Mouse (Mus musculus) adipocyte (in vitro differentiated cells): ENCODE measurements at regions not wholly inside any gene's neighbourhood (a gene's known extent, or its start where the extent isn't known, plus 50 kb on each side); places are given as distances from the start of the nearest gene placed in this dataset.

Source experiments
- DNase-seq: peaks from one replicate; pipeline ENCODE4 v3.0.0-alpha.2; 2016; ENCODE audit warnings: low spot score

DNA sequence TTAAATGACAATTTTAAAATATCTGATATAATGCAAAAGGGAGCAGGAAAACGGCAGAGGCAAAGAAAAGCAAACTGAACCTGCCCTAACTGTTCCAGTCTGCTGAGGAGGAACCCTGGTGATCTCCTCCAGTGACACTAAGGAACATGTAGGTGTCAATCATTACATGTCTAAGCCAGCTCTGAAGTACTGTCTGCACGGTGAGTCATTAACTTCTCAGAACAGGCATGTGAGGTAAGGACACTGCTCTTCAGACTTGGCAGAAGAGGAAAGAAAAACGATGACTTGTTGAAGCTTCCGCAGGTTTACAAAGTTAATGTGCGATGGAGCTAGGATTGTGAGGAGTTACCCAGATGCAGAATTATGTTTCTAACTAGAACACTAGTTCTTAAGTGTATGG is 199.1 kb downstream of the Nuf2 start:
- DNase-seq = no peak

DNA sequence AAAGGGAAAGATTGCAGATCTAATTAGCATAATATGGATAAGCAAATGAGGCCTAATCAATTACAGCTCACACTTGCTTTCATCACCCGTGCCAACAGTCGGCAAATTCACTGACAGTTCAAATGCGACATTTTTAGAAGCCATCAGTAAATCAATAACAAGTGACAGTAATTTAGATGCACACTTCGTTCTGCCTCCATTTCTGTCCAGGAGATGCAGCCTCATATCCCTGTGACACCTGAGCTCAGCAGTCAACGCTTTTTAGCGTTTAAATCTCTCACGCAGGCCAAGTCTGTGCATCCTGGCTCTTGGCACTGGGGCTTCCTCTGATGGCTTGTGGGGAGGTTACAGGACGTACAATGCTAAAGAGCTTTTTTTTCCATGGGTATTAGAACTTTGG is 218.0 kb downstream of the Nuf2 start:
- DNase-seq = no peak

DNA sequence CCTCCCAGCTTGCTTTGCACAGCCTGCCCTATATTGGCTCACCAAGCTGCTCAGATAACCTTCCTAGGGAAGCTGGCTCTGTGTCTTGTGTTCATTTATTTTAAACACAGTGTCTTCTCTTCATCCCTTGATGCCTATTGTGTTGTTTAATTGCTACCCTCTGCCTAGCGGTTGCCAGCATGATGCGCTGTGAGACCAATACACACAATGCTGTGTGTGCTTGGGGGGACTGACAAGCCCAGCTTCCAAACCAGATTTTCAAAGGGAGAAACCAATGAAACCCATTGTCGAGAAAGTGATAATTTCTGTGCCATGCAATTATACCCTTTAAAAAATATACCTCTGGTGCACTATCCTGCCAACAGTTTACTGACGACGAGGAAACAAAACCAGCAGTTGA is 247.8 kb downstream of the Nuf2 start:
- no peak for DNase-seq

DNA sequence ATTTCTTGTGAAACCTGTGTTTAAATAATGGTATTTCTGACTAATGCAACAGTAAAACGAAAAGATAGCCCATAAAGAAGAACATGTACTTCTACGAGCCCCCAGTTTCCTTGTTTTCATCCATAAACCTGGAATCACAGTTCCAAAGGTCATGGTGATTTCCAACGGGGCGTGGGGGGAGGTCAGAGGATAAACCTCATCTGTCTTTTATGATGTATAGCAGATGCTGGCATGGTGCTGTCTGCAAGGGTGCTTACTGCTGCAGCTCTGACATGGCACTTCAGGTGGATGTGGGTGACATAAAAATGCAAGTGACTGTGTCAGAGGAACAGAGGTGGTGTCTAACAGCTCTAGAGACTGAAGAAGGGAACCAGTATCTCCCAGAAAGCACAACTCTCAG is 260.5 kb downstream of the Nuf2 start:
- no peak for DNase-seq

DNA sequence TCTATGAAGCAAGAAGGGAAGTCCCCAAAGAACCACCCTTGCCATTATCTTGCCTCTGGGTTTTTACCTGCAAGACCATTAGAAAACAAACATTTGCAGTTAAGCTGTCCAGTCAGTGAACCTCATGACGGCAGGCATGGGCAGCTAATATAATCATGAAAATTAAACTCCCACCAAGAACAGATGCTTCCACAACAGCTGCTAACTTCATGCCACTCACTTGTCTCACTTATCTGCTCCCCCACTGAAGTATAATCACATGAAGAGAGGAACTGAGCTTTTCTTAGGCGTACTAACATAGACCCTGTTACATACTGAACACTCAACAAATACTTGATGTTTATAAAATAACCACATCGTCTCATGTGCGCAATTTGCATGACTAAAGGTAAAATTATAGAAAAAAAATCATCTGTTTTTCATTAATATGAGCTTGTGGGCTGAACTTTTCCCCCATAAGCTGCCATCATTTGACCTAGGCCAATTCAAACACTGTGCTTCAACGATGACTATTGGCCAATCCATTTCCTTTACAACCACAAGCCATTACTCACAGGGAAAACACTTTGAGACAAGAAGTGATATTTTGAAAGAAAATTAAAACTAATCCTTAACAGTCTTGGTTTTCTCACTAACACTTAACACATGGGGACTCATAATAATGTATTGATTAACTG is 267.1 kb downstream of the Nuf2 start:
- DNase-seq = peak; percentile 12

DNA sequence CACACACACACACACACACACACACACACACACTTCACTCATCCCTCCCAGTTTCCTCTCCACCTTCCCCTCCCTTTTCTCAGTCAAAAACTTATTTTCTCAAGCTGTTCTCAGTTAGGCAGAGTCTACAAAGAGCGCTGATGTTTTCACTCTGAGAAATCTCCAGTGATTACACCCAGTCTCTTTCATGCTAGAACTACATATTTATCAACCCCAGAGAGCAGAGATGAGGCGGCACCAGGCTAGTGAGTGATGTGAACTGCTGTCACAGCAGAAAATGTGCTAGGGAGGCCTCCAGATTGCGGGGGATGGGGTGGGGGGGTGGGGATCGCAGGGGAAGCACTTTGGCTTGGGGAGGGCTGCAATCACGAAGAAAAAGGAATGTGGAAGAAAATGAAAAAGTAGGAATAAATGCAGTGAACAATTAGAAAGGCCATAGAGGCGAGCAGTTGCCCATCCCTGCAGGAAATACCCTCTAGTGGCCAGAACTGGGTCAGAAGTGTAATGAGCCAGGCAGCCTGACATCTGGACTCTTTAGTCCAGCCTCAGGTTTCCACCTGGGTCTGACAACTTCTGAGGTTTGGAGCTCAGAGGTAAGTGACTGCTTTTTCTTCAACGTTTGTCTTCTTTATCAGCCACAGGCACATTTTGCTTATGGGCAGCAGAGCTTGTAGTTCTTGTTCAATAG is 276.9 kb downstream of the Nuf2 start:
- no peak for DNase-seq

DNA sequence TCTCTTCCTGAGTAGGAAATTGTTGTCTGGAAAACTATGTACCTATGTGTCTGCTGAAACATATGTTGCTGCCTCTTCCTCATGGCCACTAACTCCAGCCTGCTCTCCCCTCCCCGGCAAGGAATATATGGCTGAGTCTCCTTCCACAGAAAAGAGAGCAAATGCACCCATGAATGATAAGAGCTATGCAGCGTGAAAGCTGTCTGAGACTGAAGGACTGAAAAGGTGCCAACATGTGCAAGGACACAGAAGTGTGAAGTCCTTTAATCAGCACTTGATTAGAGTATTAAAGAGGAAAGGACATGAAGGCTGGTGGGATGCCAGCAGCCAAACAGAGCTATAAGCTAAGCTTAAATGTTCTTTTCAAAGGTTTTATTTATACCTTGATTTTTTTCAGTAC is 279.1 kb downstream of the Nuf2 start:
- no peak for DNase-seq

DNA sequence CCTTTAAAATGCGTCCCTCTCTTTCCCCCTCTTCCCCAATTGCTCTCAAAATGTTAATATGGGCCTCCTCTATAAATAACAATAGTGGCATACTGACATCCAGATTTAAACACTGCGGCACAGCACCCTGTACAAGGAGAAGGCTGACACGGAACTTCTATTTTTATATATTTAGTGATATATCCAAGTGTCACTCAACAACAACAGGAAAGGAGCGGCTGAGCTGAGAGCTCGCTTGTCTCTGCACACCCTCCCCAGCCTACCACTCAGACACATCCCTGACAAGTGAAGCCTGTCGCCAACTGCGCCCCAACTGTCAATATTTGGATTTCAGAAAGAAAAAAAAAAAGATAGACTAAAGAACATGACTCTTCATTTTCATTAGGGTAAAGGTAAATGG is 282.2 kb downstream of the Nuf2 start:
- no peak for DNase-seq

DNA sequence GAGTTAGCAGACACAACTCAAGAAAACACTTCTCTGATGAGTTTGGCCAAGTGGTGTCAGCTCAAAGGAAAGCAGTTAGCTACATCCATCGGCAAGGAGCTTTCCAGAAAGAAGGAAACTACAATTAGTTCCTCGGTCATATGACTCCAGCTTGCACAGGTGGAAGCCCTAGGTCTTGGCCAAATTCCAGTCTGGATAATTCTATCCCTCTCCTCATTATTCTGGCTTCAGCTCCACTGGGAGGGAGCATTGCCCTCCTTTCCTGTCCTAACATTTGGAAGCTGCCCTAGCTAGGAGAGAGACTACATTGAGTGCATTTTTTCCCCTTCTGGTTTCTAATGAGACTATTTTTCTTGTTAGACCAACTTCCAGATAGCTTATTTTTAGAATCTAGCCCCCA is 290.9 kb downstream of the Nuf2 start:
- no peak for DNase-seq

DNA sequence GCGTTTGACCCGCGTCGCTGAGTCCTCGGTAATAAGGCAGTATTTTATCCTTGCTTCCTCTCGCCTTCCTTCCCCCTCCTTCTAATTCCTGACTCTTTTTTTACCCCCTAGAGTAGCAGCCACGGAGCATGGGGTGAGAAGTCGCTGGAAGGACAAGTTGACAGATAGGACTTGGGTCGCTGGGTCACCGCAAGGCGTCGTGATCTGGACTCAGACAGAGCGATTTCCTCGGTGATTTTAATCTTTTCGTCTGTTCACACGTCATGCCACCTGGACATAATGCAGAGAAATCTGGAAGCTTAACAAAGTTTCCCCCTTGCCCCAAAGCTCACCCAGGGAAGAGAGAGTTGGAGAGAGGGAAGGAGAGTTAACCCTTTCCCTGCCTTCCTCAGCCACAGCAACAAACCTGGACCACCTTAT is 292.6 kb downstream of the Nuf2 start:
- DNase-seq = no peak

DNA sequence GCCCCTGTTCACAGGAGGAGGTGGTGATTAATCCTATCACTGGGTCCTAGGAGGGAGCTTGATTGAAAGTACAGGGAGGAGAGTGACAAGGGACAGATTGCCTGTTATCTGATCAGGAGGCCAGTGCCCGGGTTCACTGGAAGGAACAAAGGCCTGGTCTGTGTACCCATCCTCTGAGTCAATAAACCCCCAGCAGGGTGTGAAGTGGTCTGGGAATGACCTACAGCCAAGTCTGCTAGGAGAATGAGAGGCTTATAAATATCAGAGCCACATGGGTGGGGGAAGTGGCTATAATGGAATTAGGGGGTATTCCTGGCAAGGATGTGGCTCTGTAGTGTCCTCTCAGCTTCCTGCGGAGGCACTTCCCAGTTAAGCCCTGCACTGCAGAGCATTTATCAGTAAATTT is 296.0 kb downstream of the Nuf2 start:
- DNase-seq = no peak

DNA sequence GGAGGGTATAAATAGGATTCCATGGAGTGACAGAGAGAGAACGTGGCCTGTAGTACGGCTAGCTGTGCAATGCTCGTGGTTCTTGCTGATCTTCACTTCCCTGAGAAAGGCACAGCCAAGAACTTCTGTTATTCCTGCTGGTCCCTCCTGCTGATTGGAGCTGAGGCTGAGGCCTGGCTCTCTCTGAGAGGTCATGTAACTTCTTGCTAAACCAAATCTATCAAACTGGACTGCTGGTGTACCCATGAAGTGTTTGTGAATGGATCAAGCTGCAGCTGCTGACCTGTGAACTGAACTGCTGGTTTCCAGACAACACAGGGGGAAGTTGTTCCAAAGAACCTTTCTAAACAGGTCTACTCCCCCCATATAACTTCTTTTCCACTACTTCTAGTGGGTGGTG is 297.9 kb downstream of the Nuf2 start:
- DNase-seq = no peak

DNA sequence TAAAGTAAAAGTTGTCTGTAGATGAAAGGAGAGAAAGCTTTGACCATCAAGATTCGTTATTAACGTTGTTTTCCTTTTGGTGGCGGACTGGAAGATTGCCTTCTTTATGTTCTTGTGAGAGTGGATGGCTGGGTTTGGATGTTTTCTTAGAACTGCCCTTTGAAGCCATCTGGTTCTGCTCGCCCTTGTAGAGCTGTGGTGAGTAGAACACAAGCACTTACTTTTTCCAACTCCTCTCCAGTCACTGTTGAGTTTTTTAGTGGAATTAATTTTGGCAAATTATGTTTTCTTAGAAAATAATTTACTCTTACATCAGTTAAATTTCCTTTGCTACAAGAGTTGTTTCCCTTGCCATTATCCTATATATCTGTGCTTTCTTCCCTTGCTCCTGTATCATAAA is 301.2 kb downstream of the Nuf2 start:
- DNase-seq = no peak

DNA sequence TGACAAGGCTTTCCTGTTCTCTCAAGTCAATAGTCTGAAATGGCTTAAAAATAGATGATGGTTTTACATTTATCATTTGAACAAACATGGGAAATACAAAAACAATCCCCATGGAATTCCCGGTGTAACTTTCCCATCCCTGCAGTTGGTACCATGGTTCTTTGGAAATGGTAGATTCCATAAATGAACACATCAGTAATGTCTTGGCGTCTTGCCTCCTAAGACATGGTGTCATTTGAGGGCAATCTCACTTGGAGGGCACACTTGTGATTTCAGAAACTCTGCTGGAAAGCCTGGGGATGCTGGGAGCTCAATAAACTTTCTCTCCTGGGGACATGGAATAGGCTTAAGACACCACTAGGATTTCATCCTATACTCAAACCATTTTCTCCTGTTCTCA is 306.8 kb downstream of the Nuf2 start:
- DNase-seq = no peak

DNA sequence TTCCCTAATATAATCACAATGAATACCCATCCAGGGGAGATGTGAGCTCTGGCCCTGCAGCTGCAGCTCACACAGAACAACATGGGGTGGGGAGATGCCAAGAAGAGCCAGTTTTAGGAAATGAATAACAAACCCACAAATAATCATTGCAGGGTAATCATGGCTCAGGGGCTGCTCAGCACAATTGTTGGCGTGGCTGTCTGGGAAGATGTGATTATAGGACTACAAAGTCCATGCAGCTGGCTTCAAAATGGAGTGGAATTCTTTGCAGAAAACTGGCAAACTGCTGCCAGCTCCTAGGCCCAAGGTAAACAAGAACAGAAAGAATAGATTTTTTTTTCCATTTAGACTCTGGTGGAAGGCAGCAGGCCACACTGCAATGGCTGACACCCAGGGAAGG is 343.6 kb downstream of the Nuf2 start:
- no peak for DNase-seq

DNA sequence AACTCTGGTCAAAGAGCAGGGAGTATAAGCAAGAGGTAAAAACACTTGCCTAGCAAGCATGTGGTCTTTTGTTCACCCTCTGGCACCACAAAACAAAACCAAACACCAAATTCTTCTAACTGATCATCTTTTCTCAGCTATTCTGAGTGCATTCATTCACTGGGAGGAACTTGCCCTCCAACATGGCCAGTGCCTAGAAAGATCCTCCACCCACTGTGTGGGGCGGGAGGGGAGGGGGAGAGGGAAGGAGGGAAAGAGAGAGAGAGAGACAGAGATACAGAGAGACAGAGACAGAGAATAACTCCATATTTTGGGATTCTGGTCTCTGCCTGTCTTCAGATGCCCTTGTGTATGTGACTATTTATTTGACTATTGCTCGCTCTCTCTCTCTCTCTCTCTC is 360.9 kb downstream of the Nuf2 start:
- DNase-seq = no peak

DNA sequence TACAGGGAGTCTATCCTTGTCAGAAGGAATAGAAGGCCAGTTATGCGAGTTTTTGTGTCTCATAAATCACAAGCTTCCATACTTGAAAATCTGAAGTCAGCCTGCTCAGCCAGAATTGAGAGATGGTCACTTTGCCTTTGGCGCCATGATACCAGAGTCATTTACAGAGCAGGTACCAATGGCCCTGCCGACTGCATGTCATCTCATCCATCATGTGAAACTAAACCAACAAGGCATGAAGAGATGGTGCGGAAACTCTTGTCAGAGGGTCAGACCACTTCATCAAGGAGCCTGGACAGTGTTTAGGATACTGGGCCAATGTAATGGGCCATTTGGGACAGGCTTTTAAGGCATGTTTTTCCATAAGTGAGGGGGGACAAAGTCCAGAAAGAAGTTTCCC is 363.2 kb downstream of the Nuf2 start:
- no peak for DNase-seq

DNA sequence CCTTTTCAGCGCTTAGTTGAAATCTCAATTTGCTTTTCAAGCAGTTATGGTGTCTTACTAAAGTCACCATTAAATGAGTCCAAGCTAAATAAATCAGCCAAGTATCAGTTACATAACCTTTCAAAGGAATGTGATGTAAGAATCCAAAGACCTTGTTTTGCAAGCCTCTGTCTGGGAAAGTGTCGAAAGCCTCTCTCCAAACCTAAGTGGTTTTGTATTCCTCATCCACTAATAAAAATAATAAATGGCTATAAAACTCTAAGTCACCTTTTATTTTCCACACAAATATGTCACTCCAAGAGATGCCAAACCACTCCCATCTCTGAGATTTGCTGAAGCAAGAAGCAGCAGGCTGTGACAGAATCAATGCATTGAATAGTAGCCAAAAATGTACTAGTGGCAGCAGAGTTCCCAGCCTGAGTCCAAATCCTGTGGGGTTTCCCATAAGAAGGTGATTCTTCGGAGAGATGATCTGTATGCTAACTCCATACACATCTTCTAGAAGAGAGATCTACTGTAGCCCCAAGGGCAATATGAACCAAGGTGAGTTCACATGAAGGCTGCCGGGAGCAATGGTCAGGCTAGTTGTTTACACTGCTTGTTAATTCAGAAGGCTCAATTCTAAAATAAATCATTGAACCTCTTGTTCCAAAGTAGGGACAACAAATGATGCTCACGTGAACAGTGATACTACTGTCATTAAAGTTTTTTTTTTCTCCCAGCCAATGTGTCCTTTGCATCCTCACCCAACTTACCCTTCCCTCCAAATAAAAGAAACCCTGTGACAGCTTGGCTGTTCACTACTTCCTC is 365.0 kb downstream of the Nuf2 start:
- peak; percentile 76 for DNase-seq

DNA sequence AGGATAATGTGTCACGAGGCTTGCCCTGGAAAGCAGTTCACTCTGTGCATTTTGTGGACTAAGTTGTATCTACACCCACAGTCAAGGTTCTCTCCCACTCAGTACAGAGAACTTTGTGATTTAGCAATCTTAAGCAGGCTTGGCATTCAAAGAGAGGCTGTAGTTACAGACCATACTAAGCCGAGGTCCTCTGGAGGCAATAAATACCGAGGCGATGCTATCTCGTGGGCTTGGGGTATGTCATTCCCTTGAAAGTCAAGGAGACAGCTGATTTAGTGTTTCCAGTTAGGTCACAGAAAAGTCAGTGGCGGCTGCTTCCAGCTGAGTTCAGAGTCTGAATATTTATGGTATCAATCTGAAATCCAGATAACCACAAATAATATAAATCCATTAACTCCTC is 370.4 kb downstream of the Nuf2 start:
- no peak for DNase-seq

DNA sequence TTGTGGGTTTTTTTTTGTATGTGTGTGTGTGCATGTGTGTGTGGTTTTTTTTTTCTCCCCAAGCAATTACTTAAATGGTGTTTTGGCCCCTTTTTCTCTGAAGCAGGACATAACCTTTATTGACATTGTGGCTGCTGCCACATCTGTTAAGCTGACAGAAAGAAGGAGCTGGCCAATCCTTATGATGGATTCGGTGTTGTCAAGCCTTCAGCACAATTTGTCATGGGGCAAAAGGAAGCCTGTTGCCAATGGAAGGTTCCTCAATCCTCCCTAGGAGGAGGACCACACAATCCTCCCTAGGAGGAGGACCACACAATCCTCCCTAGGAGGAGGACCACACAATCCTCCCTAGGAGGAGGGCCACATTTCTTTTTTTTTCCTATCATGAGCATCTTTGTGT is 371.0 kb downstream of the Nuf2 start:
- DNase-seq = no peak

DNA sequence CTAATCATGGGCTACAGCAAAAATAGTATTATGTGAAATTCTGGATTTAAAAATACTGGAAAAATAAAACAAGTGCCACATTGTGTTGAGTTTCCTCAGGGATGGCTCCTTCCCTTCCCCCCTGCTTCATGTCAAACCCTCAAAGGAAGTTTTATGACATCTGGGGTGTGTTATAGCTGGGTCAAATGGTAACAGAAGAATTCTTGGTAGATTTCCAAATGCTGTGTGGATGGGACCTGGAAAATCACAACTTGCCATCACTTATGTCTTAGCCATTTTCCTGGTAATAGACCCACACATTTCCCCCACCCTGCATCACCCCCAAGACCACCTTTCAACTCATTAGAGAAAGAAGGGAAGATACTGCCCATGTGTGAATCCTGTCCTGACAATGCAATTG is 371.5 kb downstream of the Nuf2 start:
- DNase-seq = peak; percentile 4

DNA sequence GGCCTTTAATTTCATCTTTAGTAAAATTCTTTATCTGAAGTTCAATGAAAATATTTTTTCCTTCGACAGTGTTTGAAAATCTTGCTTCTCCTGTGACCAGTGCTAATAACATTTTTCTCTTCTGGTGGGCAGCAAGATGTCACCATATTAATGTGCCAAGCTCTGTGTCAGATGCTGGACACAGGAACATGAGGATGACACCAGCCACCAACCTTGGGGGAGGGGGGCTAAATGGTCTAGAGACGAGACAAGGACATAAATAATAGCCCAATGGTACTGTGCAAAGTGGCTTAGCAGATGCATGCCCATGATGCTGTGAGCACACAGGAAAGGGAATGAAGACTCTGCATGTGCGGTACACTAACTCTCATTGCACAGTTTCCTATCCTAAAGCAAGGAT is 373.8 kb downstream of the Nuf2 start:
- DNase-seq = no peak

DNA sequence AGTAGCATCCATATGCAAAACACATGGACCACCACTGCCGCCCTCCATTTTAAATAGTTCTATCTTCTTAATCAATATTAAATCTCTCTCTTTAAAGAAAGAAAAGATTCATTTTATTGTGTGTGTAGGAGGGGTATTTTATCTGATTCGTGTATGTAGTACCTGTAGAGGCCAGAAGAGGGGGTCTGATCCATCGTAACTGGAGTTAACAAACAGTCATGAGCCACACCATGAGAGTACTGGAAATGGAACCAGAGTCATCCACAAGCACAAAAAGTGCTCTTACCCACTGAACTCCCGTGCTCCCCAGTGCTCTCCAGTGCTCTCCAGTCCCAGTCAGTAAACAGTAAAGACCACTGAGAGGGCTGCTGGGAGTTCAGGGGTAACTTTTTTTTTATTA is 374.4 kb downstream of the Nuf2 start:
- no peak for DNase-seq
